Mouse (Mus musculus) right cerebral cortex, adult 18-20 months (tissue): ENCODE results near the gene Aebp1.

Experiments used
- DNase-seq: peaks from one replicate; pipeline ENCODE4 v3.0.0; 2022; ENCODE audit warnings: mixed read lengths

The Aebp1 gene

GRCm38 (mm10) chr11:5897839-5898238 lies 36.1 kb downstream of the Aebp1 start:
- DNase-seq, result no peak

DNA sequence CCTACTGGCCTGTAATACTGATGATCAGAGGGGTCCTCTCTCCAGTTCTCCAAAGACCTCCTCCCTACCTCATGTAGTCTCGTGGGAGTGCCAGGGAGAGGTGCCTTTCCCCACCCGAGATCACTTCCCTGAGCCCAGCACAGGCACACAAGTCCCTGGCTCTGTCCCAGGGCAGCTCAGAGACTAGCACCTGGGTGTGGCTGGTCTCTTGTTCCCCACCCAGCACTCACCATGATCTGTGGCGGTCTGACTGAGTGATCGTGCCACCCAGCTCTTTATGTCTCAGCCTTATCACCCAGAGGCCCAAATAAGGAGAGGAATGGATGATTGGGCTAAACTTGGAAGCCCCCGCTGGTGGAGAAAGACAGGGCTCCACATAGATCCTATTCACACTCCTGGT lies 36.8 kb downstream of the Aebp1 start, which contains the start of gene Myl7:
Myl7 (minus strand) TSS at position 252 of the 400 bp plus-strand sequence.
- DNase-seq, result no peak

GRCm38 (mm10) chr11:5899286-5899685 lies 37.5 kb downstream of the Aebp1 start:
- no peak for DNase-seq

GRCm38 (mm10) chr11:5901320-5901719 lies 39.6 kb downstream of the Aebp1 start:
- DNase-seq, result no peak

- peak; percentile 66 for DNase-seq
These were observed 40.2 kb downstream of the Aebp1 start for GRCm38 (mm10) chr11:5901950-5902349.

- no peak for DNase-seq
These were observed 40.6 kb downstream of the Aebp1 start for GRCm38 (mm10) chr11:5902390-5902789.

DNA sequence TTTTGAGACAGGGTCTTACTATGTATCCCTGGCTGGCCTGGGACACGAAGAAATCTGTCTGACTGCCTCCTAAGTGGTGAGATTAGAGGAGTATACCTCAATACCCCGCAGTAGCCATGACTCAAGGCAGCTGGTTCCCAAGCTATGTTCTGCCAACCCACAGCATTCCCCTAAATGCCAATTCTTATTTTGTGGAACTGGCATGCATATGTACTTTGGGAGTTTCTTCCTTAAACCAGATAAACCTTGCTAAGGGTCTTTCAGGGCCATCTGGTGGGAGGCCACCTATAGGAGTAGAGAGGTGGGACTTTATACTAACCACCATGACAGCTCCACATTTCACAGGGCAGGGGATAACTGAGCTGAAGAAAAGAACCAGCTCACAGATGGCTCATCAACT lies 42.1 kb downstream of the Aebp1 start:
- peak; percentile 35 for DNase-seq

- no peak for DNase-seq
These were observed 42.6 kb downstream of the Aebp1 start for GRCm38 (mm10) chr11:5904357-5904756.

DNA sequence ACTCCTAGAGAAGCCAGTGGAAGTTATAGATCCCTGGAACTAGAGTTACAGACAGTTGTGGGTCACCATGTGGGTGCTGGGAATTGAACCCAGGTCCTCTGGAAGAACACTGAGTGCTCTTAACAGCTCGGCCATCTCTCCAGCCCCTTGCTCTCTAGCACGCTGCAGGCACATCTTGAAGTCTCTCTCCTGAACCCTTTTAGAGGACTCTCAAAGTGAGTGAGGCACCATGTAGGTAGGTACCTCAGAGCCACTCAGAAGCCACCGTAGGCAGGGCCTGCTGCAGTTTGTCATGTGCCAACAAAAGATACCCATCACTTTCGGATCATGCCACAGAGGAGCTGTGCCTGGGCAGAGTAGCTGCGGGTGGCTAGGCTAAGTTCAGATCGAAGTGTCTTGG lies 43.1 kb downstream of the Aebp1 start:
- no peak for DNase-seq

GRCm38 (mm10) chr11:5905778-5906518 lies 44.2 kb downstream of the Aebp1 start:
- peak; percentile 32 for DNase-seq

DNA sequence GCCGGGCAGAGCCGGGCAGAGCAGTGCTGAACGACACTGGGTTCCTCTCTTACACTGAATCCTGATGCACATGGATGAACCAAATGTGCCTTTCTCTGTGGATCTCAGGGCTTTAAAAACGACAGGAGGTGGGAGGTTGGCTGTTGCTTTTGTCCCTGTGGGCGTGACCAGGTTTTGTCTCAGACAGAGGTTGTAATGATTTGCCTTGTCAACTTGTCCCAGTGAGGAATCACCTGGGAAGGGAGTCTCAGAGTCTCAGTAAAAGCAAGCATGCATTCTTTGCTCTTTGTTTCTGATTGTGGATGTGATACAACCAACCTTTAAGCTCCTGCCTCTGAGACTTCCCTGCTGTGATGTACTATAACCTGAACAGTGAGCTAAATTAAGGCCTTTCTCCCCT lies 45.3 kb downstream of the Aebp1 start:
- no peak for DNase-seq

DNA sequence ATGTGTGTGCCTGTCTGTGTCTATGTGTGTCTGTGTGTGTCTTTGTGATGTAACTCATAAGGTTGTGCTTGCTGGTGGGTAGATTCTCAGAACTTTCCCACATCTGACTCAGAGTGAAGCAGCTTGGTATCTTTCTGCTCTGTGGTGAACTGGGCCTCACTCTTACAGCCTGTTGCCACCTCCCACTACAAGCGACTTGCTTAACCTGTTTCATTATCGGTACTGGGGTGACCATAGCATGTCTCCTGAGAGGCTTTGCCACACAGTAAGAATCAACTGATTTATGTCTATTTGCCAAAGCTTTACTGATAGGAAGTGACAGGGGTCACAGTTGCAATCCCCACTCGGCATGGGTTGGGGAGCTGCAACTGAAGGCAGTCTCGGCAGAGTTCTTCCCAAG lies 46.9 kb downstream of the Aebp1 start:
- no peak for DNase-seq

- peak; percentile 70 for DNase-seq
These were observed 50.9 kb downstream of the Aebp1 start for GRCm38 (mm10) chr11:5912635-5913034.

GRCm38 (mm10) chr11:5913256-5913655 lies 51.5 kb downstream of the Aebp1 start:
- no peak for DNase-seq

DNA sequence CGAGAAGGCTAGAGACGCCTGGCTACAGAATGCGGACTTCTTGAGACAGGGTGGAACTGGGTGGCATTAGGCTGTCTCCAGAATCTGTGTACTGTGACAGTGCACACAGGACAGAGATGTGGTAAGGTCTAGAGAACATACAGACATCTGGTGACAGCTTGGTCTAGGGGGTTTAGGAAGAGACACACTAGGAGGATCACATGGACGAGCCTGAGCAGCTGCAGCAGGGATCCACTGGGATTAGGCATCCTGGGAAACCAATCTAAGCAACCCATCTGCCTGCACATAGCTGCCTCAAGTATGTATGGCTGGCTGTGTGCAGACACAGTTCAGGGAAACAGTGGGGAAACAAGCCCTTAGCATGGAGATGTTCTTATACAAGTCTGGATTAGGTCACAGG lies 52.2 kb downstream of the Aebp1 start:
- no peak for DNase-seq

DNA sequence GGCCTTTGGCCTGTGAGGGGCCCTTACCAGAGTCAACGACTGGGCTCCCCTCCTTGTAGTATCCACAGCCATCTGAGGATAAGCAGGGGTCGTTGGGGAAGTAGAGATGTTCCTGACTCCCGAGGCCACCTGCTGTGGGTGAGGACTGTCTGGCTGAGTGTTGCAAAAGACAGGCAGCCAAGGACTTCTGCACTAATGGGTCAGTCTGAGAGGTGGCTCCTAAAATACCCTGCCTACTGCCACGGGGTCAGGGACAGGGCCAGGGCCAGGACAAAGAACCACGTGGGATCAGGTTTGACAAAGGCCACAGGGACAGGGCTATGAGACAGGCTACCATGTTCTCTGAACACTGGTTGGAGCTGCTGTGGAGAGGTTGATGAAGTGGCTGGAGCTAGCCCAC lies 53.2 kb downstream of the Aebp1 start:
- DNase-seq, result no peak

- DNase-seq, result peak; percentile 58
These were observed 53.9 kb downstream of the Aebp1 start for GRCm38 (mm10) chr11:5915429-5916177.

- no peak for DNase-seq
These were observed 54.4 kb downstream of the Aebp1 start for GRCm38 (mm10) chr11:5916178-5916548.

DNA sequence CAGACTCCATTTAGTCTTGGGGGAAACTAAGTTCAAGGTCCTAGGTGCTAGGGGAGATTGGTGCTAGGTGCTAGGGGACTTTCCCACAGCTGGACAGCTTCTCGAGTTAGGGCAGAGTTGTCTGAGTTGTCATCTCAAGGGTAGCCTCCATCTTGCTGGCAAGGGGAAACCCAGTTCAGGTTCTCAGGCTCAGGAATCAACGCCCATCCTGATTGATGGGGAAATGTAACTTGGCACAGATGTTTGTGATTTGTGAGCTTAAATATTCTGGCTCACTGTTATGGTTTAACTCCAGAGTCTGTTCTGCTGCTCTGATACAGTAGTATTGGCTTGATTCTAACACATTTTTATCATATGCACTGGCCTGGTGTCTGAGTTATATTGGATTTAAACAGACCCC lies 56.4 kb downstream of the Aebp1 start:
- no peak for DNase-seq

- no peak for DNase-seq
These were observed 57.9 kb downstream of the Aebp1 start for GRCm38 (mm10) chr11:5919606-5920005.

DNA sequence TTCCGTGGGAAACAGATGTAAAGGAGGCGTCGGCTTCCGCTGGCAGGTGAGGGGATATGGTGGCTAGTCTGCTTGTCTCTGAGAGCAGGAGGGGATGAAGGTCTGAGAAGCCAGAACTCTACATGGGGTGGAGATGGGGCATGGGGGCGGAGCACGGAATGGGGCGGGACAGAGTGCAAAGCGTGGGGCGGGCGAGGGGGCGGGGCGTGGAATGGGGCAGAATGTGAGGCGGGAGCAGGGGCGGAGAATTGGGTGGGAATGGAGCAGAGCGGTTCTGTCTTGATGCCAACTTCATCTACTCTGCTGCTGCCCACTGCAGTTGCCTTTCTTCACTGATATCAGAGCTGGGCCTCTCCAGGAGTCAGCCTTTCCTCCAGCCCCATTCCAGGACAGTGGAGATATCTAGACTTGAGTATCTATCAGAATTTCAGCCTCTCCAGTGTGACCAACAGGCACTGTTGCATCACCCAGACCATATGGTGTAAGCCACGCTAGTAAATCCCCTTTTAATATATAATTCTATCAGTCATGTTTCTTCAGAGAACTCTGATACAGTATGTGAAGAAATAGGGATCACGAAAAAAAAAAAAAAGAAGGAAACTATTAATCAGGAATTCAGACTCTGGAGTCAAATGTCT lies 58.7 kb downstream of the Aebp1 start:
- no peak for DNase-seq
